Mouse (Mus musculus) thymus, adult 18-20 months (tissue): ENCODE data around the gene Lrrc8e.

Experiments
- DNase-seq, 2 experiments: peaks; one replicate each; pipeline ENCODE4 v3.0.0; 2022; ENCODE audit warnings: mixed read lengths in 2 of 2

Lrrc8e gene

GRCm38 (mm10) chr8:4258233-4258632, 31.6 kb downstream of the Lrrc8e start:
- peak; percentile 67 to 73 for DNase-seq

GRCm38 (mm10) chr8:4258678-4259077, 32.1 kb downstream of the Lrrc8e start:
- peak; percentile 45 to 55 for DNase-seq

- peak; percentile 92 to 93 for DNase-seq
These were observed 32.6 kb downstream of the Lrrc8e start, which contains the start of gene Ctxn1 for GRCm38 (mm10) chr8:4259125-4259804. Gene Ctxn1, minus strand, starts transcription at chr8:4259274.

- peak in 1 of 2 experiments; percentile 8 for DNase-seq
These were observed 33.2 kb downstream of the Lrrc8e start for GRCm38 (mm10) chr8:4259805-4260170.

- DNase-seq, result no peak
These were observed 36.6 kb downstream of the Lrrc8e start for GRCm38 (mm10) chr8:4263105-4263791.

- no peak for DNase-seq
These were observed 38.7 kb downstream of the Lrrc8e start for GRCm38 (mm10) chr8:4265160-4265914.

GRCm38 (mm10) chr8:4267627-4268026, 41.0 kb downstream of the Lrrc8e start:
- peak in 1 of 2 experiments; percentile 3 for DNase-seq

GRCm38 (mm10) chr8:4269609-4270008, 43.0 kb downstream of the Lrrc8e start:
- DNase-seq, result no peak

GRCm38 (mm10) chr8:4275275-4276110, 48.9 kb downstream of the Lrrc8e start, which contains the start of gene Timm44:
Gene Timm44, minus strand, starts transcription at chr8:4275913.
- DNase-seq, result peak; percentile 87 to 89

- no peak for DNase-seq
These were observed 49.5 kb downstream of the Lrrc8e start for GRCm38 (mm10) chr8:4276111-4276465.
